Mouse (Mus musculus) liver, embryonic 12.5 days (tissue): ENCODE measurements around the gene Nt5e. TPM values are rescaled to one million over a fixed set of nuclear protein-coding genes. Genes with fewer than 3 reads are reported as not detected.

Experiments
- ATAC-seq: fragments of 200-750 bp; cut with Nextera tagmentation; 2 replicates; pipeline ENCODE4 v1.8.0; 2017; ENCODE audit warnings: moderate number of reproducible peaks, mild to moderate bottlenecking, moderate library complexity
- H3K27ac ChIP-seq: fragments of 300-500 bp; sonication (generic); 2 replicates; pipeline ENCODE4 v1.5.1; 2016; ENCODE audit warnings: mild to moderate bottlenecking
- H3K27me3 ChIP-seq: fragments of 300-500 bp; sonication (generic); replicated peaks from 2 replicates; pipeline ENCODE4 v1.6.1; 2016; ENCODE audit warnings: mild to moderate bottlenecking, moderate library complexity
- H3K36me3 ChIP-seq: fragments of 300-500 bp; sonication (generic); 2 replicates; pipeline ENCODE4 v1.6.1; 2016; ENCODE audit warnings: mild to moderate bottlenecking, moderate library complexity
- H3K4me1 ChIP-seq: fragments of 300-500 bp; sonication (generic); 2 replicates; pipeline ENCODE4 v1.6.1; 2016
- H3K4me2 ChIP-seq: fragments of 300-500 bp; sonication (generic); 2 replicates; pipeline ENCODE4 v1.6.1; 2016; ENCODE audit warnings: mild to moderate bottlenecking, moderate library complexity
- H3K4me3 ChIP-seq: fragments of 300-500 bp; sonication (generic); 2 replicates; pipeline ENCODE4 v1.5.1; 2016; ENCODE audit warnings: mild to moderate bottlenecking, moderate library complexity
- H3K9ac ChIP-seq: fragments of 300-500 bp; sonication (generic); 2 replicates; pipeline ENCODE4 v1.6.1; 2016; ENCODE audit warnings: mild to moderate bottlenecking, moderate library complexity
- H3K9me3 ChIP-seq: fragments of 300-500 bp; sonication (generic); replicated peaks from 2 replicates; pipeline ENCODE4 v1.6.1; 2016; ENCODE audit warnings: mild to moderate bottlenecking, moderate library complexity
- WGBS: fragments of 180-500 bp; shearing (Covaris S2); methylation state at CpG from one replicate; pipeline ENCODE4 v1.1.7; 2016; ENCODE audit not compliant: insufficient replicate concordance; 5-methylcytosine and 5-hydroxymethylcytosine counted together
- polyA plus RNA-seq: library from polyadenylated mRNA; unstranded; fragments of >200 nt; fragmentation: Nextera tagmentation; extraction: Ambion mirVana; gene quantifications from 2 replicates; pipeline ENCODE4 v1.2.1, GENCODE M21; 2016

Gene Nt5e
- polyA plus RNA-seq, 1 experiment from 2014 or later, result 6.3 TPM

DNA sequence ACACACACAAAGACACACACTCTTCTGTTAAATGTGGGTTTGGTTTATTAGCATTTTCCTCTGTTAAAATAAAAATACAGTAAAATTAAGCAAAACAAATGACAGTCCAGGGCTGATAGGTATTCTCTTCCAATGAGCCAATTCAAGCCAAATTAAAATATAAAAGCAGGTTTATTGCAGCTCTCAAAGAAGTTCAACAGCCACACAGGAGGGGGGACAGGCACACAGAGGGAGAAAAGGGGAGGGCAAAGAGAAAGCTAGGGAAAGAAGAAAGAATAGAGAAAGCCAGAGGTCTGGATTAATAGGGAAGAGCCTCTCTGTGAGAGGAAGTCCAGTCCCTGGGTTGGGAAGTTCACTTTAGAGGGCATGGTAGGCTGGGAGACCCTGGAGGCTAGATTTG, 7.8 kb upstream of the Nt5e start:
- ATAC-seq, result no peak
- Histone ChIP-seq H3K4me1 (no peaks in the 10 kb centered on the region), H3K27ac (no peak overlapping the region), H3K9me3 (no peaks in the 10 kb centered on the region), H3K27me3 (no peaks in the 10 kb centered on the region), H3K4me2 (no peak overlapping the region), H3K9ac (no peak overlapping the region), H3K36me3 (no peaks in the 10 kb centered on the region), H3K4me3 (no peak overlapping the region)

DNA sequence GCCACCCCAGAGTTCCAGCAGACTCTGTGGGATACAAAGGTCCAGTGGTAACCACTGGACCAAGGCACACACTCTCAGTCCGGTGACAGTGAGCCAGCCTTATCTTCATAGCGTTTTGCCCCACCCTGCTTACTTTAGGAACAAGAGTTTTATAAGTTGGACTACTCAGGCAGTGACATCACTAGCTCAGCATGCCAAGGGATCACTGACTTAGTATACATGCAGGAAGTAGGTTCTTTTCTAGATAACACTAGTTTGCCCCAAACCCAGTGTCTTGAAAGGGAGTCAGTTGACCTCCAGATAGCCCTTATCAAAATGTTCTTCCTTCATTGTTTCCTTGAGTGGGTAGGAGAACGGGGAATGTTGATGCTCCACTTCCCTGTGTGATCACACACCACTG, 2.4 kb upstream of the Nt5e start:
- no peak overlapping the region for H3K27ac ChIP-seq
- peaks cover 3% of the 10 kb centered on the region; the same call in 1 of the 2 replicates for H3K4me1 ChIP-seq
- no peaks in the 10 kb centered on the region for H3K9me3 ChIP-seq
- 29% methylated on average over 3 of the region's 3 CpGs for WGBS
- no peak overlapping the region for H3K9ac ChIP-seq
- ATAC-seq, result no peak
- H3K36me3 ChIP-seq, result no peaks in the 10 kb centered on the region
- no peak overlapping the region for H3K4me2 ChIP-seq
- H3K4me3 ChIP-seq, result no peak overlapping the region
- peaks cover 40% of the 10 kb centered on the region for H3K27me3 ChIP-seq

DNA sequence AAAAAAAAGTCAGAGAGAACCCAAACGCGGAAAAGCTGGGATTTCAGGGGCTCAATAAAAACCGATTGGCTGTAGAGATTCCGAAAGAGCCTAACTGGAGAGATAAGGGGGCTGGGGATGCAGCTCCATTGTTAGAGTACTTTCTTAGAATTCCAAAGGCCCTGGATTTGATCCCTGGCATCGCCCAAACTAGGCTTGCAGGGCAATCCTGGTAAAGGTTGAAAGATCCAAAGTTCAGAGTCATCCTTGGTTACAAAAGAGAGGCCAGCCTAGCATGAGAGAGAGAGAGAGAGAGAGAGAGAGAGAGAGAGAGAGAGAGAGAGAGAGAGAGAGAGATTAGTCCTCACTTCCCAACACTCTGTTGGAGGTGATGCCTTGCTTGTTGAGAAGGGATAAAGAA, 1.7 kb downstream of the Nt5e start:
- H3K9ac ChIP-seq, result no peak overlapping the region
- ATAC-seq, result no peak
- WGBS, result 23% methylated on average over 5 of the region's 5 CpGs
- H3K27me3 ChIP-seq, result peaks cover 49% of the 10 kb centered on the region
- H3K4me3 ChIP-seq, result peak overlapping the region; percentile 55; the same call in 1 of the 2 replicates
- peaks cover 3% of the 10 kb centered on the region; the same call in 1 of the 2 replicates for H3K4me1 ChIP-seq
- H3K27ac ChIP-seq, result no peak overlapping the region
- H3K9me3 ChIP-seq, result no peaks in the 10 kb centered on the region
- H3K36me3 ChIP-seq, result no peaks in the 10 kb centered on the region
- H3K4me2 ChIP-seq, result peak overlapping the region; percentile 79

DNA sequence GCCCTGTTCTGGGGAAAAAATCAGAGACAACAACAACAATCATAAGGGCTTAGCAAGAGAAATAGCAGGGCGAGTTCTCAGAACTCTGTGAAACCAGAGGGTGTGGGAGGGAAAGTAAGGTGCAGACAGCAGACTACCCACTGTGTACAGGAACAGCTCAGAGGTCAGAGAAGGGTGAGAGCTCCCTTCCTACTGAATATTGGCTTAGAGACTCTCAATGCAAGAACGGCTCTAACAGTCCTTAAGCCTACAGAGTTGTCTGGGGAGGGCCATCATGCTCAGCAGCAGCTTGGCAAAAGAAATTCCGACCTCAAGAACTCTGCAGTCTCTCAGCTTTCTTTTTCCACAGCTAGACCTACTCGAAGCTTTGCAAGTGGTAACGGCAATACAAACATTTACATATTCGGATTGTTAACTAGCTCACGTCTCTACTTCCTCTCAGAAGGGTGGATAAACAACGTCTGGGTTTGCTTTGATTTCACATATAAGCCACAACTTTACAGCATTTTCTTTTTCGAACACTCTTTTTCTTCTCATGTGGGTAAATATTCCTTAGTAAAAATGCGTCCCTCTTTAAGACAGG, 2.3 kb downstream of the Nt5e start:
- Histone ChIP-seq H3K4me3 (no peak overlapping the region), H3K9ac (no peak overlapping the region), H3K4me1 (peaks cover 3% of the 10 kb centered on the region; the same call in 1 of the 2 replicates), H3K9me3 (no peaks in the 10 kb centered on the region), H3K4me2 (0 out of 2 replicates have a peak overlapping the region, but pooled peaks have one; percentile 79), H3K27ac (no peak overlapping the region), H3K36me3 (no peaks in the 10 kb centered on the region), H3K27me3 (peaks cover 49% of the 10 kb centered on the region)
- 32% methylated on average over 10 of the region's 10 CpGs for WGBS
- no peak for ATAC-seq

DNA sequence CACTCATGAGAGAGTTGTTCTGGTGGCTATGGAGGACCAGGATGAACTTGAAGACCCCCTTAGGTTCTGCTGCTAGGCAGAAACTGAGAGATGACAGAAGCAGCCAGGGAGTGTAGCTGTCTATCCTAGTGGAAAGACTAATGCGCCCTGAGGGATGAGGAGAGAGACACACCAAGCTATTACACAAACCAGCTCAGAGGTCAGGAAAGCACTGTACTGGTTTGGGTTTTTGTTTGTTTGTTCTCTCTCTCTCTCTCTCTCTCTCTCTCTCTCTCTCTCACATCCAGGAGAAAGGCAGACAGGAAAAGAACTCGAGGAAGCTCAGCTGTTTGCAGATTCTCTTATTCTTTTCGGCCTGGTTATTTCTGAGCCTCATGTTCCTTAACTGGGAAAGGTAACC, 3.3 kb downstream of the Nt5e start:
- Histone ChIP-seq H3K9ac (no peak overlapping the region), H3K4me3 (no peak overlapping the region), H3K9me3 (no peaks in the 10 kb centered on the region), H3K27ac (no peak overlapping the region), H3K27me3 (peaks cover 45% of the 10 kb centered on the region), H3K4me2 (no peak overlapping the region), H3K4me1 (peaks cover 3% of the 10 kb centered on the region; the same call in 1 of the 2 replicates), H3K36me3 (no peaks in the 10 kb centered on the region)
- 59% methylated on average over 3 of the region's 3 CpGs for WGBS
- no peak for ATAC-seq

DNA sequence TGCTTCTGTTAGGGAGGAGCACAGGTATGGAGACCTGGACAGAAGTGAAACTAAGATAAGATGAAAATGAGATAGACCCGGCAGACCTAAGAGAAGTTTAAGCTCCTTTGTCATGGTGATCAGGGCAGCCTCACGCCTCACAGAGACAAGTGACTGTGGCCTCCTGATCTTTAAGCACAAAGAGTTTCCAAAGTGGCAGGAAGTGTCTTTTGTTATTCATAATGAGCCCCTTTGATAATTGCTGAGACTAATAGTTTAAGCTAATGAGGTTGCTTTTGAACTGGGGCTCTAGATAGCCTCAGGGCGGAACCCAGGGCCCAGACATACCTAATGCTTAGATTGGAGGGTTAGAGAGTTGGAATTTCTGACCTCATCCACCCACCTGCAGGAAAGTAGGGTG, 5.5 kb downstream of the Nt5e start:
- no peak overlapping the region for H3K4me2 ChIP-seq
- WGBS, result 51% methylated on average over 3 of the region's 3 CpGs
- no peak overlapping the region for H3K27ac ChIP-seq
- no peak overlapping the region for H3K4me3 ChIP-seq
- no peak for ATAC-seq
- no peaks in the 10 kb centered on the region for H3K36me3 ChIP-seq
- no peak overlapping the region for H3K9ac ChIP-seq
- no peaks in the 10 kb centered on the region for H3K4me1 ChIP-seq
- peaks cover 30% of the 10 kb centered on the region for H3K27me3 ChIP-seq
- H3K9me3 ChIP-seq, result no peaks in the 10 kb centered on the region

DNA sequence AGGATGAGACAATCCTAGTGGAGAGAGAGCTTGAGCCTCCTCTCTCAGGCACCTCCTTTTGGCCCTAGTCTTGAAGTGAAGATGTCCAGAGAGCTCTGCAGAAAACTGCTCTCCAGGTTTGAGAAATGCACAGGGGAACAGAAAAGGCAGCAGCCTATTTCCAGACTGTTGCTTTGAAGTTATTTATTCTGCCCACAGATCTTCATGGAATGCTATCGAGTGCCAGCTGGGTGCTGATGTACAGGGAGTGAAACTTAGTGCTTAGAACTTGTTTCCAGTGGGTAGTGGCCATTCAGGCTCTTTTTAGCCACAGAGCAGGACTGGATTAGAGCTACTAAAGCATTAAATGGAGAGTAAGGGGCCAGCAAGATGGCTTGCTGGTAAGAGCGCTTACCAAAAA, 8.8 kb downstream of the Nt5e start:
- Histone ChIP-seq H3K27ac (no peak overlapping the region), H3K27me3 (no peaks in the 10 kb centered on the region), H3K9me3 (no peaks in the 10 kb centered on the region), H3K4me3 (no peak overlapping the region), H3K4me2 (no peak overlapping the region), H3K36me3 (no peaks in the 10 kb centered on the region), H3K4me1 (no peaks in the 10 kb centered on the region), H3K9ac (no peak overlapping the region)
- 55% methylated on average over 1 of the region's 2 CpGs for WGBS
- no peak for ATAC-seq

DNA sequence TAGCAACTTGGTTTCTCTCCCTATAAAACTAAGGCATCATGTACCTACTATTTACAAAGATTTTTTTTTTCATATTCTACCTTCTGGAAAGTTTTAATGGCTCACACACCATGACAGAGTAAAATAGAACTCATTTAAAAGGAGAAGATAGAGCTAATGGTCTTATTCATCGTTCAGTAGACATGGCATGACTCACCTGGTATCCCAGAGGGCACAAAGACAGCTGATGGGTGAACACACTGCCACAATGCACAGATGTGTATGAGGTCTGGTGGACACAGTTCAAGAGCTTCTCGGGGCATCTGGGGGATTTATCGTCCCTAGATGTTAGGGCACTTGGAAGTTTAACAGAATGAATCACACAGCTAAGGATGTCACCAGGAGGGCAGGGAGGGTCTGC, 13.8 kb downstream of the Nt5e start:
- Histone ChIP-seq H3K4me3 (no peak overlapping the region), H3K9me3 (no peaks in the 10 kb centered on the region), H3K4me1 (no peaks in the 10 kb centered on the region), H3K36me3 (no peaks in the 10 kb centered on the region), H3K9ac (no peak overlapping the region), H3K27ac (no peak overlapping the region), H3K4me2 (no peak overlapping the region), H3K27me3 (no peaks in the 10 kb centered on the region)
- 71% methylated on average over 3 of the region's 3 CpGs for WGBS
- ATAC-seq, result no peak

DNA sequence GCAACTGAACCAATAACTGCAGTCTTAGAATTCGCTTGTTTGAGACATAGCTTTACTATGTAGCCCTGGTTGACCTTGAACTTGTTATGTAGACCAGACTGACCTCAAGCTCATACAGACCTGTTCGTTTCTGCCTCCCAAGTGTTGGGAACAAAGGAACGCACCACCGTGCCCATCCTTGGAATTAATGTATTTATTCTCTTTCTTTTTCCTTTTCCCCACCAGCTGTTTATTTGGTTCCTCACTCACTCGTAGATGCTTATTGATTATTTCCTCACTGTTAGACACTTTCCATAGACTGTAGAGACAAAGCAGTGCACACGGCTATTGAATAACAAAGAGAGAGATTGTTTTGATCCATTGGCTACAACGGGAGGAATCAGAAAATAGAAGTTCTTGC, 15.2 kb downstream of the Nt5e start:
- ATAC-seq, result no peak
- no peak overlapping the region for H3K4me2 ChIP-seq
- no peaks in the 10 kb centered on the region for H3K27me3 ChIP-seq
- no peaks in the 10 kb centered on the region for H3K36me3 ChIP-seq
- no peak overlapping the region for H3K9ac ChIP-seq
- H3K9me3 ChIP-seq, result no peaks in the 10 kb centered on the region
- WGBS, result 70% methylated on average over 7 of the region's 7 CpGs
- H3K4me1 ChIP-seq, result no peaks in the 10 kb centered on the region
- H3K27ac ChIP-seq, result no peak overlapping the region
- H3K4me3 ChIP-seq, result no peak overlapping the region

DNA sequence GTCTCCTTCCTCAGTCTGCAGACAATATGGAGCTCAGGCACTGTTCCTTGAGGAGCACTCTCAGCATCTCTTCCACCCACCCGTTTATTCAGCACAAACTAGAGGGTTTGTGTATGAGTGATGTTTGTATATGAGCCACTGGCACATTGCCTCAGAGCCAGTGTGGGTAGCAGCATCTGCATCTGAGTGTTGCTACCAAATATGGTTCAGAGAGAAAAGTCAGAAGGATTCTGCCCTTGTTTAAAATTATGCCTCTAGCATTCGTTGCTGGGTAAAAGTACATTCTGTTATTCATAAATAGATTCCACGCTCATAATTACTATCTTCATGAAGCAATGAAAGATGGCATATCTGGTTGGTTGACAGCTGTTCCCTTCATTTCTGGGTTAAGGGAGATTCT, 15.7 kb downstream of the Nt5e start:
- Histone ChIP-seq H3K4me3 (no peak overlapping the region), H3K9me3 (no peaks in the 10 kb centered on the region), H3K9ac (no peak overlapping the region), H3K27me3 (no peaks in the 10 kb centered on the region), H3K4me2 (no peak overlapping the region), H3K27ac (no peak overlapping the region), H3K4me1 (no peaks in the 10 kb centered on the region), H3K36me3 (no peaks in the 10 kb centered on the region)
- ATAC-seq, result no peak
- WGBS, result 87% methylated on average over 3 of the region's 3 CpGs

DNA sequence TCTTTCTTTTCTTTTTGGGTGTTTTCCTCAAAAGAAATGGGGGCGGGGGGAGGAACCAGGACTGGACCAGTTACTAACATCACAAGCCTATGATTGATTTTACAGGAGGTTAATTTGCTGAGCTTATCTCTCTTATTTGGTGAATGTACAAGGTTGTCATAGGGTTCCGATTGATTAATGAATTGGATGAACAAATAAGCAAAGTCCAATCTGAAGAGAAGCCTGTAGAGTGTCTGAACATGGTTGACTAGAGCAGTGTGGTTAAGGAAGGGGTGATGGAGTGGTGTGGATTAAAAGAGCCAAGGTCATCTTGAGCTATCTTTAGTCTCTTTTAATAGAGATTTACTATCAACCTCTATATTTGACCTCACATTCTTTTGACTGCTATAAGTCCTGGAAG, 17.4 kb downstream of the Nt5e start:
- no peaks in the 10 kb centered on the region for H3K27me3 ChIP-seq
- ATAC-seq, result no peak
- H3K9me3 ChIP-seq, result no peaks in the 10 kb centered on the region
- no peak overlapping the region for H3K4me2 ChIP-seq
- H3K4me1 ChIP-seq, result no peaks in the 10 kb centered on the region
- no peak overlapping the region for H3K9ac ChIP-seq
- H3K36me3 ChIP-seq, result no peaks in the 10 kb centered on the region
- H3K27ac ChIP-seq, result no peak overlapping the region
- no peak overlapping the region for H3K4me3 ChIP-seq
- 65% methylated on average over 2 of the region's 2 CpGs for WGBS

DNA sequence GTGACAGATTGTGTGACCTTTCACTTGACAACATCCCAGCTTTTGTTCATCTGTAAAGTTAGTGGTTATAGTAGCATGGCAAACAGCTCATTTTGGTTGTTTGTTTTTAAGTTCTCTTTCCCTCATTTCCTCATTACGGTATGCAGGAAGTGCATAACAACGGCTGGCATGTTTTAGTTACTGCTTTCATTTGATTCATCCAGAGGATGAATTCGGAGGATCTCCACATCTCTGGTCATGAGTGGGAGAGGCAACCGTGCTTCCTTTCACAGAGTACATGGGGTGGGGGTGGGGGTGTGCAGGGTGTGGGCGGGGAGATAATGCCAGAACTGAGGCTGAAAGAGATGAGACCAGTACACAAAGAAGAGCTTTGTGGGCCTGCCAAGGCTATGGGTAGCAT, 19.9 kb downstream of the Nt5e start:
- ATAC-seq, result no peak

DNA sequence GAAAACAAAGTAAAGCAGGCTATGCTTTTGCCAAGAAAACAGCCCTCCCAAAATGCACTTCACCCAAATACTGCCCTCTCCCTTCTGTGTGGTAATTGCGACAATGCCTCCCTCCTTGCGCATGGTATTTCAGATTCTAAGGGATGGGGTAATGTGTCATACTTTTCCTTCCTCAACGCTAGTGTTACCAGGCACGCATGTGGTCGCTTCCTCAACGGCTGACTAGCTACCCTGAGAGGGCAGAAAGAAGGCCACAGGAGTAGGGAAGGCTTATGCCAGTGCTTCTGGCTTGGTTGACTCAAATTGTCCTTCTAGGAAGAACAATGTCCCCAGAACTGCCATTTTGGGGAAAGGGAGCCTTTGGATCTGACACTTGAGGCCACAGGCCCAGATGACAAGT, 21.6 kb downstream of the Nt5e start:
- no peak for ATAC-seq
- no peaks in the 10 kb centered on the region for H3K36me3 ChIP-seq
- no peak overlapping the region for H3K4me3 ChIP-seq
- H3K9me3 ChIP-seq, result no peaks in the 10 kb centered on the region
- no peaks in the 10 kb centered on the region for H3K27me3 ChIP-seq
- H3K27ac ChIP-seq, result no peak overlapping the region
- H3K4me2 ChIP-seq, result no peak overlapping the region
- no peaks in the 10 kb centered on the region for H3K4me1 ChIP-seq
- 54% methylated on average over 6 of the region's 6 CpGs for WGBS
- H3K9ac ChIP-seq, result no peak overlapping the region

More for the DNA sequence above, 19.9 kb downstream of the Nt5e start:
- Histone ChIP-seq H3K4me3 (no peak overlapping the region), H3K9ac (no peak overlapping the region), H3K27ac (no peak overlapping the region), H3K4me1 (no peaks in the 10 kb centered on the region), H3K36me3 (no peaks in the 10 kb centered on the region), H3K27me3 (no peaks in the 10 kb centered on the region), H3K9me3 (no peaks in the 10 kb centered on the region), H3K4me2 (no peak overlapping the region)
- 48% methylated on average over 5 of the region's 5 CpGs for WGBS
